Mouse (Mus musculus) heart, embryonic 14.5 days (tissue): ENCODE data around the gene BC016579. TPM values are rescaled to one million over a fixed set of nuclear protein-coding genes. Genes with fewer than 3 reads are reported as not detected.

Experiments
- ATAC-seq: fragments of 200-750 bp; cut with Nextera tagmentation; 2 replicates; pipeline ENCODE4 v1.8.0; 2017; ENCODE audit warnings: low read depth, moderate TSS enrichment; ENCODE audit not compliant: insufficient number of reproducible peaks, insufficient read depth, low FRiP score
- H3K27ac ChIP-seq, 2 experiments: fragments of 200-500 bp in 1 of 2; fragments of 300-500 bp in 1 of 2; sonication (generic) in 1 of 2; replicated peaks in 1 of 2; 2 replicates each; pipeline ENCODE4 v1.5.1; 2012 to 2014; ENCODE audit warnings: low read depth in 2 of 2, low read length in 2 of 2, control low read depth in 1 of 2, mild to moderate bottlenecking in 1 of 2, mixed read lengths in 1 of 2; ENCODE audit not compliant: control insufficient read depth in 1 of 2, insufficient read depth in 1 of 2
- H3K27me3 ChIP-seq: fragments of 300-500 bp; sonication (generic); 2 replicates; pipeline ENCODE4 v1.6.1; 2014; ENCODE audit warnings: mild to moderate bottlenecking, low read length, control low read depth; ENCODE audit not compliant: control insufficient read depth, insufficient read depth
- H3K36me3 ChIP-seq: fragments of 300-500 bp; sonication (generic); 2 replicates; pipeline ENCODE4 v1.6.1; 2014; ENCODE audit warnings: mild to moderate bottlenecking, control low read depth, low read length, mixed read lengths; ENCODE audit not compliant: control insufficient read depth, insufficient read depth
- H3K4me1 ChIP-seq, 2 experiments: fragments of 200-500 bp in 1 of 2; fragments of 300-500 bp in 1 of 2; sonication (generic) in 1 of 2; 2 replicates each; pipeline ENCODE4 v1.6.1; 2012 to 2014; ENCODE audit warnings: low read length in 2 of 2, control low read depth in 1 of 2, mixed read lengths in 1 of 2; ENCODE audit not compliant: control insufficient read depth in 2 of 2, insufficient read depth in 2 of 2
- H3K4me2 ChIP-seq: fragments of 300-500 bp; sonication (generic); 2 replicates; pipeline ENCODE4 v1.6.1; 2014; ENCODE audit warnings: mild to moderate bottlenecking, low read length
- H3K4me3 ChIP-seq, 2 experiments: fragments of 200-500 bp in 1 of 2; fragments of 300-500 bp in 1 of 2; sonication (generic) in 1 of 2; 2 replicates each; pipeline ENCODE4 v1.5.1; 2012 to 2014; ENCODE audit warnings: low read length in 2 of 2, mild to moderate bottlenecking in 2 of 2, control low read depth in 1 of 2, low read depth in 1 of 2, moderate library complexity in 1 of 2; ENCODE audit not compliant: control insufficient read depth in 1 of 2, insufficient read depth in 1 of 2
- H3K9ac ChIP-seq: fragments of 300-500 bp; sonication (generic); 2 replicates; pipeline ENCODE4 v1.6.1; 2014; ENCODE audit warnings: mild to moderate bottlenecking, low read length
- H3K9me3 ChIP-seq: fragments of 300-500 bp; sonication (generic); 2 replicates; pipeline ENCODE4 v1.6.1; 2016; ENCODE audit warnings: low read length, control low read depth; ENCODE audit not compliant: control insufficient read depth
- WGBS: fragments of 180-500 bp; shearing (Covaris S2); extraction: QIAGEN DNeasy Blood & Tissue Kit; methylation state at CpG from one replicate; pipeline ENCODE4 v1.1.7; 2014; 5-methylcytosine and 5-hydroxymethylcytosine counted together
- polyA plus RNA-seq: library from polyadenylated mRNA; unstranded; fragments of >200 nt; fragmentation: Nextera tagmentation; extraction: Ambion mirVana; gene quantifications from 2 replicates; pipeline ENCODE4 v1.2.1, GENCODE M21; 2014

BC016579 gene
- polyA plus RNA-seq, 1 experiment from 2014 or later = not detected

- no peak for ATAC-seq
- H3K27me3 ChIP-seq = no peaks in the 10 kb centered on the region
- H3K9ac ChIP-seq = no peak overlapping the region
- no peaks in the 10 kb centered on the region for H3K9me3 ChIP-seq
- no peaks in the 10 kb centered on the region for H3K36me3 ChIP-seq
- 66% methylated on average over 2 of the region's 2 CpGs for WGBS
- no peak overlapping the region for H3K4me3 ChIP-seq
- H3K27ac ChIP-seq = no peak overlapping the region
- peaks cover 0 to 3% of the 10 kb centered on the region in 2 experiments; a peak in 2 of 4 replicates for H3K4me1 ChIP-seq
- H3K4me2 ChIP-seq = no peak overlapping the region
Observed at GRCm38 (mm10) chr16:45624791-45625190, 29.1 kb downstream of the BC016579 start.

- ATAC-seq = no peak
- Histone ChIP-seq H3K4me3 (no peak overlapping the region), H3K4me2 (no peak overlapping the region), H3K27me3 (no peaks in the 10 kb centered on the region), H3K9me3 (no peaks in the 10 kb centered on the region), H3K36me3 (no peaks in the 10 kb centered on the region), H3K9ac (no peak overlapping the region), H3K27ac (no peak overlapping the region), H3K4me1 (peaks cover 0 to 3% of the 10 kb centered on the region in 2 experiments; a peak in 1 of 4 replicates)
- WGBS = 51% methylated on average over 4 of the region's 4 CpGs
Observed at GRCm38 (mm10) chr16:45623230-45623629, 30.6 kb downstream of the BC016579 start.

DNA sequence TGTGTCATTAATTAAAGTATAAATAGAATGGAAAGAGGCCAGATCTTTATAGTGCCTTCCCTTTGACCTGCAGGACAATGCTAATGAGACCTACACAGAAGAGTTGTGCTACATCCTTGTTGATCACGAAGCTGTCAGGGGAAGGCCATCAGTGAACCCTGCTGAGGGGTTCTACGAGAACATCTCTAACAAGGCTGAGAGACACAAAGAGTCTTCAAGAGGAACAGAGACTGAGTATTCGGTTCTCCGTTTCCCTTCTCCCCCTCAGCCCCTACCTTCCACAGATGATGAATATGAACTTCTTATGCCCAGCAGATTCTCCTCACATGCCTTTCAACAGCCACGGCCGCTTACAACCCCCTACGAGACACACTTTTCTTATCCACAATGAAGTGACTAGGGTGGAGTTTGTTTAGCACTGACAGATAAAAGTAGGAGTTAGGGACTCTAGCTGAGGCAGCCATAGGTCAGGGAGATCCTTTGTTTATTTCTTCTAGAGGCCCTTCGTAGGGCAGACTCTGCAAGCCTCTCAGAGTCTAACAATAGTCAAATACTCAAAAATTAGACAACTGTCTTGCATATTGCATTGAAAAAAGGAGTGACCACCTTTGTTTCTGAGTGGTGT is 34.0 kb downstream of the BC016579 start:
- Histone ChIP-seq H3K4me1 (peaks cover 0 to 3% of the 10 kb centered on the region in 2 experiments; a peak in 1 of 4 replicates), H3K4me3 (no peak overlapping the region), H3K27ac (no peak overlapping the region), H3K4me2 (no peak overlapping the region), H3K9me3 (no peaks in the 10 kb centered on the region), H3K36me3 (no peaks in the 10 kb centered on the region), H3K27me3 (no peaks in the 10 kb centered on the region), H3K9ac (no peak overlapping the region)
- no peak for ATAC-seq
- WGBS = 44% methylated on average over 8 of the region's 8 CpGs

DNA sequence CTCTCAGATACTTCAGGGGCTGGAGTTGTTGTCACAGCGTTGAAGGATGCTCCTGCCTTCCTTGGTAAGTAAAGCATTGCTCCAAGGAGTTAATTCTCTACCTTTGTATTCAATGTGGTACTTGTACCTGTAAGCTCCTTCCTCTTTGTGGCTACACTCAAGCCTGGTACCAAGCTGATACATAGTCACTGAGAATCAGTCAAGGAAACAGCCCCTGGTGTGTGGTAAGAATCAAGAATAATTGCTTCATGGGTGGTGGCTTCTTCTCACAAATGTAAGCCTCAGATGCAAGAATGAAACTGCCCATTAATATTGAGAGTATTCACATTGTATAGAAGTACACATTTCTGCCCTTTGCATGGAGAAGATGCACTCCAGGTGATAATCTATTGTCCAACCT is 37.9 kb downstream of the BC016579 start:
- Histone ChIP-seq H3K4me2 (no peak overlapping the region), H3K4me1 (peaks cover 0 to 3% of the 10 kb centered on the region in 2 experiments; a peak in 1 of 4 replicates), H3K4me3 (no peak overlapping the region), H3K9me3 (no peaks in the 10 kb centered on the region), H3K27me3 (no peaks in the 10 kb centered on the region), H3K27ac (no peak overlapping the region), H3K36me3 (no peaks in the 10 kb centered on the region), H3K9ac (no peak overlapping the region)
- WGBS = 79% methylated on average over 1 of the region's 1 CpGs
- ATAC-seq = no peak

DNA sequence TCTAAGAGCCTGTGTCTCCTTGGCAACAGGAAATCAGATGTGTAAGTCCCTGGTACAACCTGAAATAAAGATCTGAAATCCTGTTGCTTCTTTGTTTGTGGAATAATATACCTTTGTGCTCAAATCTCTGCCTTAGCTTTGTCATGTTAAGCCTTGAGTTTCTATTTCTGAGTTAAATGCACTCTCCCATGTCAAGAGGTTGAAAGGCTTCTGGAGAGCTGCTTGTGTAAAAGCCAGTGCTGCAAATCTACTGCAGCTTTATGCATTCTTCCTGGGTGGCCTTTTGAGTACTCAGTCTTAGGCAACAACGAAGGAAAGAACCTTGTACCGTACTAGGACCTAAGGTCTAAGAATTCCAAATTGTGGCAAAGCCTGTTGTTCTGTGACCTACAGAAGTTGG is 40.6 kb downstream of the BC016579 start:
- Histone ChIP-seq H3K36me3 (no peaks in the 10 kb centered on the region), H3K27me3 (no peaks in the 10 kb centered on the region), H3K4me3 (no peak overlapping the region), H3K9me3 (no peaks in the 10 kb centered on the region), H3K27ac (no peak overlapping the region), H3K4me1 (no peaks in the 10 kb centered on the region), H3K9ac (no peak overlapping the region), H3K4me2 (no peak overlapping the region)
- 67% methylated on average over 2 of the region's 2 CpGs for WGBS
- no peak for ATAC-seq

GRCm38 (mm10) chr16:45610267-45610666 is 43.6 kb downstream of the BC016579 start, which contains the start of gene Gcsam:
Gene Gcsam, plus strand, starts transcription at chr16:45610380.
- no peaks in the 10 kb centered on the region for H3K36me3 ChIP-seq
- no peak within 1 kb of the TSS for H3K27ac ChIP-seq
- H3K9me3 ChIP-seq = no peaks in the 10 kb centered on the region
- no peaks in the 10 kb centered on the region for H3K4me1 ChIP-seq
- WGBS = 62% methylated on average over 4 of the region's 4 CpGs
- no peaks in the 10 kb centered on the region for H3K27me3 ChIP-seq
- H3K9ac ChIP-seq = no peak within 1 kb of the TSS
- H3K4me3 ChIP-seq = no peak within 1 kb of the TSS
- ATAC-seq = no peak
- no peak within 1 kb of the TSS for H3K4me2 ChIP-seq

DNA sequence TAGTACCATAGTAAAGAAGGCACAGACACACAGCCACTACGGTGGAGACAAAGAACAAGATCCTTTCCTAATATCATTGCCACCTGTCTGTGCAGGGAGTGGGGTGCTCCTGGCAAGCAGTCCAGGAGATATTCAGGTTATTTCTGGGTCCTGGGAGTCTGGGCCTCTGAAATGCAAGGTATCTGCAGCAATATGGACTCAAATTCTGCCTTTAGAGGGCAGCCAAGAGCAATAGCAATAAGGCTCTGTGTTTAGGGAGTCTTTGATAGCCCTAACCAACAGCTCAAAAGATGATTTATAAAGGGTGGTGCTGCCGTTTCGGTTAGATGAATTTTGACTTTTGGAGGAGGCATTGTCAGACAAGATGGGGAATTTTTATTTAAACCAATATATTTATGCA is 44.6 kb downstream of the BC016579 start:
- no peaks in the 10 kb centered on the region for H3K36me3 ChIP-seq
- H3K9ac ChIP-seq = no peak overlapping the region
- no peaks in the 10 kb centered on the region for H3K9me3 ChIP-seq
- 76% methylated on average over 3 of the region's 3 CpGs for WGBS
- no peaks in the 10 kb centered on the region for H3K27me3 ChIP-seq
- no peaks in the 10 kb centered on the region for H3K4me1 ChIP-seq
- H3K27ac ChIP-seq = no peak overlapping the region
- H3K4me2 ChIP-seq = no peak overlapping the region
- no peak overlapping the region for H3K4me3 ChIP-seq
- no peak for ATAC-seq

GRCm38 (mm10) chr16:45608481-45608954 is 45.4 kb downstream of the BC016579 start:
- 43% methylated on average over 4 of the region's 4 CpGs for WGBS
- Histone ChIP-seq H3K9me3 (no peaks in the 10 kb centered on the region), H3K27ac (no peak overlapping the region), H3K9ac (no peak overlapping the region), H3K4me3 (no peak overlapping the region), H3K4me1 (no peaks in the 10 kb centered on the region), H3K4me2 (no peak overlapping the region), H3K27me3 (no peaks in the 10 kb centered on the region), H3K36me3 (no peaks in the 10 kb centered on the region)
- ATAC-seq = no peak
